Mouse (Mus musculus) forebrain, postnatal 0 days (tissue): ENCODE data around the gene Rarb. TPM values are rescaled to one million over a fixed set of nuclear protein-coding genes. Genes with fewer than 3 reads are reported as not detected.

Experiments
- ATAC-seq: fragments of 200-750 bp; cut with Nextera tagmentation; 2 replicates; pipeline ENCODE4 v1.8.0; 2017; ENCODE audit warnings: mild to moderate bottlenecking, moderate library complexity
- DNase-seq: peaks from one replicate; pipeline ENCODE4 v3.0.0-alpha.2; 2015
- H3K27ac ChIP-seq: fragments of 300-500 bp; sonication (generic); 2 replicates; pipeline ENCODE4 v1.5.1; 2014; ENCODE audit warnings: low read depth, mild to moderate bottlenecking, antibody characterized with exemption, low read length, moderate library complexity, mixed read lengths
- H3K27me3 ChIP-seq: fragments of 300-500 bp; sonication (generic); 2 replicates; pipeline ENCODE4 v1.6.1; 2014; ENCODE audit warnings: mild to moderate bottlenecking, low read length, mixed read lengths; ENCODE audit not compliant: insufficient read depth
- H3K36me3 ChIP-seq: fragments of 300-500 bp; sonication (generic); 2 replicates; pipeline ENCODE4 v1.6.1; 2014; ENCODE audit warnings: mild to moderate bottlenecking, moderate library complexity; ENCODE audit not compliant: insufficient read depth
- H3K4me1 ChIP-seq: fragments of 300-500 bp; sonication (generic); 2 replicates; pipeline ENCODE4 v1.6.1; 2014; ENCODE audit warnings: antibody characterized with exemption; ENCODE audit not compliant: insufficient read depth
- H3K4me2 ChIP-seq: fragments of 300-500 bp; sonication (generic); 2 replicates; pipeline ENCODE4 v1.6.1; 2014; ENCODE audit warnings: low read depth, mild to moderate bottlenecking, moderate library complexity
- H3K4me3 ChIP-seq: fragments of 300-500 bp; sonication (generic); 2 replicates; pipeline ENCODE4 v1.5.1; 2014; ENCODE audit warnings: low read depth, low read length, mixed read lengths
- H3K9ac ChIP-seq: fragments of 300-500 bp; sonication (generic); 2 replicates; pipeline ENCODE4 v1.6.1; 2014; ENCODE audit warnings: mild to moderate bottlenecking
- H3K9me3 ChIP-seq: fragments of 300-500 bp; sonication (generic); 2 replicates; pipeline ENCODE4 v1.6.1; 2016; ENCODE audit warnings: low read length
- CTCF ChIP-seq: sonication (generic); IDR thresholded peaks from 2 replicates; pipeline ENCODE4 v1.5.1; 2016; ENCODE audit warnings: antibody characterized with exemption, control low read depth, low read depth
- WGBS: fragments of 180-500 bp; shearing (Covaris S2); extraction: QIAGEN DNeasy Blood & Tissue Kit; methylation state at CpG from one replicate; pipeline ENCODE4 v1.1.7; 2014; 5-methylcytosine and 5-hydroxymethylcytosine counted together
- polyA plus RNA-seq: library from polyadenylated mRNA; unstranded; fragments of >200 nt; fragmentation: Nextera tagmentation; extraction: Ambion mirVana; gene quantifications from 2 replicates; pipeline ENCODE4 v1.2.1, GENCODE M21; 2015
- total RNA-seq: library from RNA; depleted of rRNA; stranded (reverse); fragments of >200 nt; gene quantifications from 2 replicates; pipeline ENCODE4 v1.2.3, GENCODE M21; 2014

Rarb gene
- total and polyA plus RNA-seq, 2 experiments from 2014 or later, result 20.6 to 34.9 TPM

GRCm38 (mm10) chr14:16577049-16577448, 241.9 kb downstream of the Rarb start:
- no peaks in the 10 kb centered on the region for H3K4me1 ChIP-seq
- peaks cover 13% of the 10 kb centered on the region for H3K27me3 ChIP-seq
- 11% methylated on average over 1 of the region's 1 CpGs for WGBS
- DNase-seq, result no peak
- H3K4me2 ChIP-seq, result no peak overlapping the region
- no peak overlapping the region for H3K27ac ChIP-seq
- no peak overlapping the region for H3K9ac ChIP-seq
- H3K4me3 ChIP-seq, result no peak overlapping the region
- H3K36me3 ChIP-seq, result no peaks in the 10 kb centered on the region
- H3K9me3 ChIP-seq, result no peaks in the 10 kb centered on the region
- peak; percentile 15; the same call in 1 of the 2 replicates for TF ChIP-seq CTCF
- ATAC-seq, result no peak

GRCm38 (mm10) chr14:16574925-16575721, 243.8 kb downstream of the Rarb start:
- Histone ChIP-seq H3K27ac (peak overlapping the region; percentile 75), H3K4me3 (peak overlapping the region; percentile 56), H3K9me3 (no peaks in the 10 kb centered on the region), H3K4me1 (no peaks in the 10 kb centered on the region), H3K4me2 (peak overlapping the region; percentile 96), H3K36me3 (no peaks in the 10 kb centered on the region), H3K9ac (peak overlapping the region; percentile 58), H3K27me3 (peaks cover 22% of the 10 kb centered on the region)
- DNase-seq, result peak; percentile 75
- WGBS, result 2% methylated on average over 52 of the region's 52 CpGs
- ATAC-seq, result peak; percentile 90
- TF ChIP-seq CTCF, result no peak

- WGBS, result 59% methylated on average over 6 of the region's 6 CpGs
- no peaks in the 10 kb centered on the region for H3K4me1 ChIP-seq
- peak overlapping the region; percentile 56 for H3K4me3 ChIP-seq
- ATAC-seq, result no peak
- H3K27me3 ChIP-seq, result peaks cover 22% of the 10 kb centered on the region
- H3K9me3 ChIP-seq, result no peaks in the 10 kb centered on the region
- no peak for TF ChIP-seq CTCF
- 0 out of 2 replicates have a peak overlapping the region, but pooled peaks have one; percentile 75 for H3K27ac ChIP-seq
- DNase-seq, result no peak
- H3K4me2 ChIP-seq, result peak overlapping the region; percentile 96
- H3K36me3 ChIP-seq, result no peaks in the 10 kb centered on the region
- H3K9ac ChIP-seq, result peak overlapping the region; percentile 58
These were observed 245.3 kb downstream of the Rarb start for GRCm38 (mm10) chr14:16573475-16574171.

- no peak overlapping the region for H3K9ac ChIP-seq
- peak overlapping the region; percentile 56 for H3K4me3 ChIP-seq
- TF ChIP-seq CTCF, result no peak
These were observed 246.1 kb downstream of the Rarb start for GRCm38 (mm10) chr14:16572755-16573340.

GRCm38 (mm10) chr14:16569506-16570001, 249.4 kb downstream of the Rarb start:
- no peaks in the 10 kb centered on the region for H3K36me3 ChIP-seq
- H3K4me1 ChIP-seq, result no peaks in the 10 kb centered on the region
- ATAC-seq (no peak), DNase-seq (no peak)
- no peak overlapping the region for H3K4me2 ChIP-seq
- TF ChIP-seq CTCF, result no peak
- no peak overlapping the region for H3K4me3 ChIP-seq
- H3K9ac ChIP-seq, result no peak overlapping the region
- H3K27ac ChIP-seq, result no peak overlapping the region
- WGBS, result 77% methylated on average over 7 of the region's 7 CpGs
- H3K9me3 ChIP-seq, result no peaks in the 10 kb centered on the region
- H3K27me3 ChIP-seq, result peaks cover 22% of the 10 kb centered on the region

More at GRCm38 (mm10) chr14:16572755-16573340, 246.1 kb downstream of the Rarb start:
- Histone ChIP-seq H3K9me3 (no peaks in the 10 kb centered on the region), H3K27me3 (peaks cover 22% of the 10 kb centered on the region), H3K4me2 (peak overlapping the region; percentile 96), H3K4me1 (no peaks in the 10 kb centered on the region), H3K36me3 (no peaks in the 10 kb centered on the region), H3K27ac (no peak overlapping the region)
- DNase-seq, result no peak
- ATAC-seq, result no peak
- WGBS, result 38% methylated on average over 8 of the region's 8 CpGs

- WGBS, result 77% methylated on average over 1 of the region's 1 CpGs
- Histone ChIP-seq H3K4me3 (no peak overlapping the region), H3K9me3 (no peaks in the 10 kb centered on the region), H3K9ac (no peak overlapping the region), H3K4me1 (no peaks in the 10 kb centered on the region), H3K27me3 (peaks cover 8% of the 10 kb centered on the region), H3K36me3 (no peaks in the 10 kb centered on the region), H3K4me2 (no peak overlapping the region), H3K27ac (no peak overlapping the region)
- ATAC-seq, result peak; percentile 27; the same call in 1 of the 2 replicates
- TF ChIP-seq CTCF, result no peak
- DNase-seq, result no peak
These were observed 252.0 kb downstream of the Rarb start for GRCm38 (mm10) chr14:16566920-16567319.
